Mouse (Mus musculus): ENCODE data around the gene 5031439G07Rik. TPM values are rescaled to one million over a fixed set of nuclear protein-coding genes. Genes with fewer than 3 reads are reported as not detected.
"Not testable (repeated sequence)": the region's sequence is repeated elsewhere in the genome, so short reads cannot be mapped to it uniquely, and the experiment has no call there.

5031439G07Rik gene
- total RNA-seq (2018; cell fraction: chromatin; rRNA removed) = 100 to 1,000 TPM in 6 of 26 experiments, 10 to 100 TPM in 20; 15.1 to 153 (median 46.5) TPM
- 100 to 1,000 TPM in 21 of 26 experiments, 10 to 100 TPM in 5; 87.5 to 220 (median 133) TPM for total RNA-seq (2018; cell fraction: cytosol; rRNA removed)
- total RNA-seq (2018; cell fraction: nucleus; rRNA removed) = 100 to 1,000 TPM in 10 of 26 experiments, 10 to 100 TPM in 16; 43.1 to 161 (median 92.0) TPM
- polyA plus RNA-seq (2018) = 96.5 to 136 TPM (median 117 TPM) in 3 replicates

DNA sequence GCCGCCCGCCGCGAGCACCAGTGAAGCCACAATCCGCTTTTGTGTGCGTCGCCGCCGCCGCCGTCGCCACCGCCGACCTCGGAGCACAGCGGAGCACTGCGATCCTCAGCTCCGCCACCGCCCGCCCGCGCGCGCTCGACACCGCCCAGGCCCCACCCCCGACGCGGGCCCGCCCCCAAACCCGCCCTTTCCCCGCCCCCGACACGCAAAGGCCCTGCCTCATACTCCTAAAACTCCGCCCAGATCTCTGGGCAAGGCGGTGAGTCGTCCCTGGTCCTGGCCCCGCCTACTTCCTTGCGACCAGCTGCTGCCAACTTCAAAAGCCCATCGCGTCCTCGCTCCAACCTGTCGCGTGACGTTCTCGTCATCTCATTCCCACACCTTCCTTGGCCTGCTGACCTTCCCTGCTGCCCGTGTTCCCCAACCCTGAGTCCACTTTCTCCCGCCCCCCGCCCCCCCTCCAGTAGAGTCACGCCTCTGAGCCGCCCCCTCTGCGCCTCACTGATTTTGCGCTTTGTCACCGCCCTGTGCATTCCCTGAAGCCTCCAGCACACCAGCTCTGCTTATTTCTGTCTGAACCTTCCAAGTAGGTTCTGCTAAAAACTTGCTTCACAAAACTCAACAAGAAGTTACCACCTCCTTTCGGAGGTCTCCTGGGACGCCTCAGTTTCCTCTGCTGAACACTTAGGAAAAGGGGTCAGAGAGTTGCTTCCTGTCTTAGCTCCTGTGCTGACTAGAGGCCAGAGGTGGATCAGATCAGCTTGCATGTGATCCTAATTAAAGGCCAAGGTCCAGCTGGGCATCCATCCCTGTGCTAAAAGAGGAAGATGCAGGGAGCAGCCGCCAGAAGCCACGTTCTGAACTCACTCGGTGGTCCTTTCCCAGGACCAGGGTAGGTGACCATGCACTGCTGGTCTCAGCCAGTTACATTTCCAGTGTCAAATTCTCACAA lies at the start of gene 5031439G07Rik:
TSS of gene 5031439G07Rik (minus strand) at position 678 of the 952 bp plus-strand sequence.
- Histone ChIP-seq H3K36me3 (ENCODE audit: inconsistent target) (no peaks in the 10 kb centered on the region), H3K27ac (peak within 1 kb of the TSS; percentile 82), H3K4me3 (ENCODE audit: inconsistent target) (peak within 1 kb of the TSS; percentile 82), H3K79me2 (ENCODE audit: inconsistent target) (peaks cover 42% of the 10 kb centered on the region)
- 3% methylated on average over 47 of the region's 59 CpGs for WGBS (ENCODE audit: missing documents)

DNA sequence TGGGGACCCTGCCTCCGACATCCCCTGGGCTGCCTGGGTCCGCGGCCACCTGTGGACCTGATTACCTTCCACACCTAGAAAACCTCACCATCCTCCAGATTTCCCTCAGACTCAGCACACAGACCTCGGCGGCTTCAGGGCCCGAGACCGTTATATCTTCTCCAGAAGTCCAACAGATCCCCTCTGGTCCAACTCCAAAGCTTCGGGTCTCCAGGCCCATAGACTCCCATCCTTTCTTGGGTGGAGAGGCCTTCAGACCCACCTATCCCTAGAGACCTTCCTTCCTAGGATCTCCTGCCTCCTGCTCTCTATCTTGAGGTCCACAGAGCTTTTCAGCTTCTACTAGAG lies 49.0 kb upstream of the 5031439G07Rik start:
- Histone ChIP-seq H3K27ac (no peak overlapping the region), H3K36me3 (ENCODE audit: inconsistent target) (no peaks in the 10 kb centered on the region), H3K4me3 (ENCODE audit: inconsistent target) (peak overlapping the region; percentile 74), H3K79me2 (ENCODE audit: inconsistent target) (peaks cover 6% of the 10 kb centered on the region; the same call in 1 of the 2 replicates)
- WGBS (ENCODE audit: missing documents) = 2% methylated on average over 8 of the region's 8 CpGs

GRCm38 (mm10) chr15:85036566-85037342 lies 48.4 kb upstream of the 5031439G07Rik start:
- Histone ChIP-seq H3K36me3 (ENCODE audit: inconsistent target) (no peaks in the 10 kb centered on the region), H3K27ac (peak overlapping the region; percentile 55), H3K79me2 (ENCODE audit: inconsistent target) (peaks cover 6% of the 10 kb centered on the region; the same call in 1 of the 2 replicates), H3K4me3 (ENCODE audit: inconsistent target) (peak overlapping the region; percentile 74)
- under 1% methylated on average over 57 of the region's 75 CpGs for WGBS (ENCODE audit: missing documents)

- not testable (repeated sequence) for H3K27ac ChIP-seq; H3K36me3 ChIP-seq (ENCODE audit: inconsistent target); H3K79me2 ChIP-seq (ENCODE audit: inconsistent target); H3K4me3 ChIP-seq (ENCODE audit: inconsistent target)
- WGBS (ENCODE audit: missing documents) = 71% methylated on average over 5 of the region's 7 CpGs
Measured at GRCm38 (mm10) chr15:85033916-85034315, 45.6 kb upstream of the 5031439G07Rik start.

DNA sequence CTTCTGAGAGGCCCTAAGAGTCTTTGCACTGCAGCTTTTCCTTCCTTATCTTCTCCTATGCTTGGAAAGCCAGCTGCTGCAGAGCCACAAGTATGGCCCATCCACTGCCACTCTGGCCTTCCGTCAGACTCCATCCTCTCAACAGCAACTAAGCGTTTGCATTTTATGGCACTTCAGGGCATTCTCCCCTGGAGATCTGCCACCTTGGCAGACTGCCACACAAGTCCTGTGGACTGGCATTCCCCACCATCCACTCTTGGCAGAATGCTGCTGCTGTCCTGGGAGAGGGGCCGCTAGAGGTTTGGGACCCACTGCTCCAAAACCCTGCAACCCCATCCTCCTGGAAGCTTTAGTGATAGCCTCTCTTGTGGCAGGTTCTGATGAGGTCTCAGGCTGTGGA lies 43.5 kb upstream of the 5031439G07Rik start:
- H3K79me2 ChIP-seq (ENCODE audit: inconsistent target) = no peaks in the 10 kb centered on the region
- 90% methylated on average over 3 of the region's 3 CpGs for WGBS (ENCODE audit: missing documents)
- H3K4me3 ChIP-seq (ENCODE audit: inconsistent target) = no peak overlapping the region
- H3K27ac ChIP-seq = no peak overlapping the region
- H3K36me3 ChIP-seq (ENCODE audit: inconsistent target) = no peaks in the 10 kb centered on the region

DNA sequence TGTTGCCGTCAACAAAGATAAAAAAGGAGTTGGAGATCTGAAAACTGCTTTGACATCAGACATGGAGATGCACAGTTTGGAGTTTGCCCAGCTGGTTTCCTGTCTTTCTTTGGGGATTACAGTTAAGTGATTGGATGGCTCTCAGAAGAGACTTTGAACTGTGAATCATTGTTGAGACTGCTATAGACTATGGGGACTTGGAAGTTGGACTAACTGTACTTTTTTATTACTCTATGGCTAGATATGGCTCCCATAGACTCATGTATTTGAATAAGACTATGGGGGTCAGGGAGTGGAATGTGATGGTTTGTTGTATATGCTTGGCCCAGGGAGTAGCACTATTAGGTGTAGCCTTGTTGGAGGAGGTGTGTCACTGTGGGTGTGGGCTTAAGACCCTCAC lies 42.3 kb upstream of the 5031439G07Rik start:
- H3K4me3 ChIP-seq (ENCODE audit: inconsistent target); H3K79me2 ChIP-seq (ENCODE audit: inconsistent target); H3K36me3 ChIP-seq (ENCODE audit: inconsistent target); H3K27ac ChIP-seq: not testable (repeated sequence)
- 100% methylated on average over 1 of the region's 1 CpGs for WGBS (ENCODE audit: missing documents)

DNA sequence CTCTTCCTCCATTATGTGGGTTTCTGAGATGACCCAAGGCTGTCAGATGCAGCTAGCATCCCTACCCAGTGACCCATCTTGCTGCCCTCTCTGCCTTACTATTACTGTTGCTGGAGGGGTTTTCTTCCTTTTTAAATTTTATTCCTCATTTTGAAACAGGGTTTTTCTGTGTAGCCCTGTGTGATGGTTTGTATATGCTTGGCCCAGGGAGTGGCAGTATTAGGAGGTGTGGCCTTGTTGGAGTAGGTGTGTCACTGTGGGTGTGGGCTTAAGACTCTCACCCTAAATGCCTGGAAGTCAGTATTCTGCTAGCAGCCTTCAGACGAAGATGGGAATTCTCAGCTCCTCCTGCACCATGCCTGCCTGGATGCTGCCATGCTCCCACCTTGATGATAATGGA lies 40.3 kb upstream of the 5031439G07Rik start, which contains the start of gene Fam118a:
TSS of gene Fam118a (plus strand) at position 301 of the 400 bp plus-strand sequence.
- not testable (repeated sequence) for H3K79me2 ChIP-seq (ENCODE audit: inconsistent target); H3K27ac ChIP-seq; H3K4me3 ChIP-seq (ENCODE audit: inconsistent target); H3K36me3 ChIP-seq (ENCODE audit: inconsistent target)
- WGBS (ENCODE audit: missing documents) = 77% methylated on average over 1 of the region's 1 CpGs

- no peaks in the 10 kb centered on the region for H3K36me3 ChIP-seq (ENCODE audit: inconsistent target)
- 87% methylated on average over 4 of the region's 4 CpGs for WGBS (ENCODE audit: missing documents)
Measured at GRCm38 (mm10) chr15:85027740-85028139, 39.4 kb upstream of the 5031439G07Rik start.

DNA sequence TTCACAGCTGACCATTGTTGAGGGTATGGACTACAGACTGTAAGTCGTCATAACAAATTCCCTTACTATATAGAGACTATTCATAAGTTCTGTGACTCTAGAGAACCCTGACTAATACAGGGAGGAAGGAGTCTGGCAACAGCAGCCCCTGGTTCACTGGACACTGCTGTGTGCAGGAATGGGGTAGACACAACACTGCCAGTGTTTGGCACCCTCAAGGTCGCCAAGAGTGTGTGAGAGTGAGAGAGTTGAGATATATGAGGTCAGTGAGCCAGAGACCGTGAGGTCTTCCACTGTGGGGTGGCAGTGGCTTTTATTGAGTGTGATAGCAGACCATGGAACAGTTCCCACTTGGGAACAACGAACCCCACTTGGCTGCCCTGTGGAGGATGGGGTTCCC lies 37.8 kb upstream of the 5031439G07Rik start:
- 83% methylated on average over 4 of the region's 4 CpGs for WGBS (ENCODE audit: missing documents)
- no peaks in the 10 kb centered on the region for H3K79me2 ChIP-seq (ENCODE audit: inconsistent target)
- H3K4me3 ChIP-seq (ENCODE audit: inconsistent target) = no peak overlapping the region
- no peaks in the 10 kb centered on the region for H3K36me3 ChIP-seq (ENCODE audit: inconsistent target)
- H3K27ac ChIP-seq = no peak overlapping the region

More at GRCm38 (mm10) chr15:85027740-85028139, 39.4 kb upstream of the 5031439G07Rik start:
- Histone ChIP-seq H3K4me3 (ENCODE audit: inconsistent target) (no peak overlapping the region), H3K79me2 (ENCODE audit: inconsistent target) (no peaks in the 10 kb centered on the region), H3K27ac (no peak overlapping the region)

GRCm38 (mm10) chr15:85022211-85022610 lies 33.9 kb upstream of the 5031439G07Rik start:
- Histone ChIP-seq H3K4me3 (ENCODE audit: inconsistent target) (no peak overlapping the region), H3K36me3 (ENCODE audit: inconsistent target) (no peaks in the 10 kb centered on the region), H3K79me2 (ENCODE audit: inconsistent target) (no peaks in the 10 kb centered on the region), H3K27ac (no peak overlapping the region)
- 60% methylated on average over 4 of the region's 4 CpGs for WGBS (ENCODE audit: missing documents)

DNA sequence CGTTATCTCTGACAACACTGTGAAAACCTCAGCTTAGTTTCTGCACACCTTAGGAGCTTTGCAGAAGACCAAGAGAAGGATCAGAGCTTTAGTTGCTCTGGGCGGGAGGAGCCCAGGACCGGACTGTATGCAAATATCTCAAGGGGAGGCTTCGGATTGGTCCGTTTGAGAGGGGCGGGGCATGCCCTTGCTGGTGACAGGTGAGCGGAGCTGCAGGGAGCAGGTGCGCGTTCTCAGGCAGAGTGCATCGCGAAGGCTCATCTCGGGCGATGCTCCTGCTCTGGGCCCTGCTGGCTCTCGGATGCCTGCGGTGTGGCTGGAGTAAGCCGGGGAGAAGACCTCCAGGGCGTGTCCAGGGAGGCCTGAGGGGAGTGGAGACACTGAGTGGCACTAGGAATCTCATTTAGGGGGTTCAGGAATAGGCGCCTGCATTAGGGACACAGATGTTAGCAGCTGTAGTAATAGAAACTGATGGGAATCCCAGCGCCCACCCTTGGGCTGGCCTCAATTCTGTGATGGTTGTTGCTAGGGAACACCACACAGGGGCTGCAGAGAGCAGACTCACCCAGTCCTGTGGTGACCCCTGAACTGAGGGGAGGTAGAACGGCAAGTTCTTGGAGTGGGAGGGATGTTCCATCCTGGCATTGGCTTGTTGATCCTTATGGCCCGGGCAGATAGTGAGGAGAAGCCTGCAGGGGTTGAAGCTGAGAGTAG lies 28.8 kb upstream of the 5031439G07Rik start, which contains the start of gene Upk3a:
TSS of gene Upk3a (plus strand) at position 191 of the 714 bp plus-strand sequence.
- Histone ChIP-seq H3K79me2 (ENCODE audit: inconsistent target) (no peaks in the 10 kb centered on the region), H3K4me3 (ENCODE audit: inconsistent target) (no peak within 1 kb of the TSS), H3K27ac (no peak within 1 kb of the TSS), H3K36me3 (ENCODE audit: inconsistent target) (no peaks in the 10 kb centered on the region)
- 18% methylated on average over 21 of the region's 21 CpGs for WGBS (ENCODE audit: missing documents)

- no peak overlapping the region for H3K4me3 ChIP-seq (ENCODE audit: inconsistent target)
- whole genome bisulfite sequencing (ENCODE audit: missing documents) = 96% methylated on average over 11 of the region's 11 CpGs
- H3K27ac ChIP-seq = no peak overlapping the region
- no peaks in the 10 kb centered on the region for H3K79me2 ChIP-seq (ENCODE audit: inconsistent target)
- no peaks in the 10 kb centered on the region for H3K36me3 ChIP-seq (ENCODE audit: inconsistent target)
Measured at GRCm38 (mm10) chr15:85015771-85016170, 27.4 kb upstream of the 5031439G07Rik start.

- no peaks in the 10 kb centered on the region for H3K36me3 ChIP-seq (ENCODE audit: inconsistent target)
- H3K79me2 ChIP-seq (ENCODE audit: inconsistent target) = no peaks in the 10 kb centered on the region
- H3K27ac ChIP-seq = no peak overlapping the region
- WGBS (ENCODE audit: missing documents) = 61% methylated on average over 2 of the region's 2 CpGs
- no peak overlapping the region for H3K4me3 ChIP-seq (ENCODE audit: inconsistent target)
Measured at GRCm38 (mm10) chr15:85012662-85013054, 24.3 kb upstream of the 5031439G07Rik start.

All from macrophage (primary cell).